Mouse (Mus musculus) thymus, postnatal 25 days (tissue): ENCODE results near the gene Tekt5.

Source experiments
- DNase-seq: peaks from one replicate; pipeline ENCODE4 v3.0.0; 2022

Gene Tekt5

GRCm38 (mm10) chr16:10377286-10377685 is 18.0 kb downstream of the Tekt5 start:
- no peak for DNase-seq

- DNase-seq = no peak
These were observed 20.9 kb downstream of the Tekt5 start for GRCm38 (mm10) chr16:10374254-10375011.

- no peak for DNase-seq
These were observed 22.9 kb downstream of the Tekt5 start for GRCm38 (mm10) chr16:10372372-10372771.

GRCm38 (mm10) chr16:10369996-10370395 is 25.3 kb downstream of the Tekt5 start:
- no peak for DNase-seq

GRCm38 (mm10) chr16:10369468-10369934 is 25.8 kb downstream of the Tekt5 start:
- no peak for DNase-seq

- no peak for DNase-seq
These were observed 28.8 kb downstream of the Tekt5 start for GRCm38 (mm10) chr16:10366240-10367217.

- no peak for DNase-seq
These were observed 29.5 kb downstream of the Tekt5 start for GRCm38 (mm10) chr16:10365796-10366195.

GRCm38 (mm10) chr16:10363061-10363460 is 32.2 kb downstream of the Tekt5 start:
- no peak for DNase-seq

- no peak for DNase-seq
These were observed 36.0 kb downstream of the Tekt5 start for GRCm38 (mm10) chr16:10359241-10359640.

GRCm38 (mm10) chr16:10358010-10358934 is 37.0 kb downstream of the Tekt5 start:
- peak; percentile 11 for DNase-seq

GRCm38 (mm10) chr16:10355004-10355403 is 40.3 kb downstream of the Tekt5 start:
- no peak for DNase-seq

- no peak for DNase-seq
These were observed 44.1 kb downstream of the Tekt5 start for GRCm38 (mm10) chr16:10351050-10351636.

GRCm38 (mm10) chr16:10349876-10350275 is 45.4 kb downstream of the Tekt5 start:
- no peak for DNase-seq

GRCm38 (mm10) chr16:10349436-10349835 is 45.9 kb downstream of the Tekt5 start:
- DNase-seq = no peak

- DNase-seq = no peak
These were observed 47.7 kb downstream of the Tekt5 start for GRCm38 (mm10) chr16:10347551-10347950.

GRCm38 (mm10) chr16:10341110-10341509 is 54.2 kb downstream of the Tekt5 start:
- no peak for DNase-seq

- no peak for DNase-seq
These were observed 55.4 kb downstream of the Tekt5 start for GRCm38 (mm10) chr16:10339930-10340329.

GRCm38 (mm10) chr16:10338601-10339000 is 56.7 kb downstream of the Tekt5 start:
- DNase-seq = no peak

GRCm38 (mm10) chr16:10337422-10338197 is 57.7 kb downstream of the Tekt5 start:
- no peak for DNase-seq

GRCm38 (mm10) chr16:10336454-10337421 is 58.6 kb downstream of the Tekt5 start:
- no peak for DNase-seq
